Mouse (Mus musculus) subcutaneous adipose tissue, adult 2 months (tissue): Measurements from ENCODE around the gene Insl5. TPM values are rescaled to one million over a fixed set of nuclear protein-coding genes. Genes with fewer than 3 reads are reported as not detected.

ENCODE experiments used
- polyA plus RNA-seq: library from polyadenylated mRNA; depleted of rRNA; stranded (reverse); fragments of >200 nt; gene quantifications from 2 replicates; pipeline ENCODE4 v1.2.3, GENCODE M21; 2012; ENCODE audit warnings: low replicate concordance; rRNA removed

Insl5 gene
- polyA plus RNA-seq, result not detected in 2 replicates

DNA sequence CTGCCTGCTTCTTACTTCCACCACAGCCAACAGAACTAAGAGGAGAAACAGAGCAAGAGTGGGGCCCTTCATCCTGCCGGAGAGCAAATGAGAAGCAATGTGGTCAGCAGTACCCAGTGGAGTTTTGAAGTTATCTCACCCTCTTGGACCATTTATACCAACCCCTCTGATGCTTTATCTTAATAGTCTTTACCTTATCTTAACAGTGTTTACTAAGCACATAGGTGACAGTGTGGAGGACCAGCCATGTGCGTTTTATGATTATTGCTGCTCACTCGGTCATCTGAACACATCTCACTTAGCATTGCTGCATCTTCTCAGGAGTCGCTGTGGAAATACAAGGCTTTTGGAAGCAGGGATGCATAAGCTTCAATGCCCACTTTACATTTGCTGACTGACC is at the start of gene Insl5:
Insl5 (minus strand) TSS at position 222 of the 400 bp plus-strand sequence.

DNA sequence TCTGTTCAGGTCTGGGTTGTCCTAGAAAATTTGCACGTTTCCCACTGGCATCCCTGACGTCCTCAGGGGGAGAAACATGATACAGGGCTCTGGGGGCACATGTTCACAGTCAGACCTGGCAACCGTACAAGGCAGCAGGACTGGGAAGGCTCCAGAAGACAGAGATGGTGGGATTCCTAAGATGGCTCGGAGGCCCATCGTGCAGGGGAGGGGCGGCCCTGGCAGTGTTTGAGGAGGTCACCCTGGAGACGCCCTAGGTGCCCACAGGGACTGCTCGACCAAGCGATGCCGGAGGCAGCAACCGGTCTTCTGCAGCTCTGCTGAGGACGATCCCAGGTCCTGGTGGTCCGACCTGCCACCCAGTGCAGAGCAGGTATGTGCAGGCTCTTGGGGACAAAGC is 48.2 kb downstream of the Insl5 start, which contains the start of gene Tctex1d1:
Tctex1d1 (plus strand) TSS at position 167 of the 400 bp plus-strand sequence.

Other genes with a start within 250 kb of the Insl5 start
- not detected in 2 replicates for gene Tctex1d1, start 48.2 kb downstream of the Insl5 start, polyA plus RNA-seq
- 10.5 and 12.9 TPM in 2 replicates for gene Mier1, start 87.5 kb upstream of the Insl5 start, polyA plus RNA-seq
- 1.4 and 2.2 TPM in 2 replicates for gene Wdr78, start 87.7 kb upstream of the Insl5 start, polyA plus RNA-seq
- gene Slc35d1, start 188.3 kb upstream of the Insl5 start, polyA plus RNA-seq, result 3.3 and 5.5 TPM in 2 replicates